Mouse (Mus musculus) lung, postnatal 14 days (tissue): Measurements from ENCODE around the gene Gucy2g.
"Not testable (repeated sequence)": the region's sequence is repeated elsewhere in the genome, so short reads cannot be mapped to it uniquely, and the experiment has no call there.

Experiments
- DNase-seq: peaks from one replicate; pipeline ENCODE4 v3.0.0; 2021

Gucy2g gene

DNA sequence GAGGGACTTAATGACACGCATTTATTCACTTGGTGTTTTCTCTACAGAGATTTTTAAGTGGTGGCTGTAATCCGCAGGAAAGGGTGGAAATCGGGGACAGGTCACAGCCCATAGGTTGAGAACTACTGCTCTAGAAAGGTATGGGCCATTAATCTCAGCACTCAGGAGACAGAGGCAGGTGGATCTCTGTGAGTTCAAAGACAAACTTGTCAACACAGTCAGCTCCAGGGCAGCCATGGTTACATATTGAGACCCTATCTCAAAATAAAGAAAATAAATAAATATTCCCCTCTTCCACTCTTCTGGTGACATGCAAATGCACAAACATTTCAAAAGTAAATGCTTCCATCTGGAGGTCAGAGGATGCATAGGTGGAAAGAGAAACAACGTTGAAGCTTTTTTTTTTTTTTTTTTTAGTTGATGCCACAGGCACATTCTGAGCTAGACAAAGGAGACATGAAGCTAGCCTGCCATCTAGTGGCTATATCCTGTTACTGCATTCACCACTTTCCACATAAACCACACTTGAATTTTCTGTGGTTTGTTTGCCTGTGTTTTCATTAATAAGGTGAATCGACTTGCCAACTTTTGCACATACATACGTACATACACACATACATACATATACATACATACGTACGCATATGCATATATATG is 34.4 kb downstream of the Gucy2g start:
- DNase-seq = peak; percentile 57

DNA sequence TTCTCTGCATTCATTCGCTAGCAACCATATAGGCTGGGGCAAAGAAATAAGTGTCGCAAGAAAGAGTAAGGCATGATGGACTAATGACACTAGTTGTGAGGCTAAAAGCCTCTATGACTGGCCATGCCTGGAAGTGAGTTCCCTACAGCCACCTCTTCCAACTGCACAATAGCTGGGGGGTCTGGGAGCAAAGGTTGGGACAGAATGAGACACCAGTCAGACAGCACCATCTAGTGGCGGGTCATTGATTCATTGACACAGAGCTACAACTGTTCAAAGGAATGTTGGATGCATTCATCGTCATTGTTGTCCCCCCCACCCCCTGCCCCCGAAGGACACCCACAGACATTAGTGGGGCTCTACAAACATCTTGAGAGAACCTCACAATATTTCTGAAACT is 42.7 kb downstream of the Gucy2g start:
- DNase-seq = peak; percentile 83

DNA sequence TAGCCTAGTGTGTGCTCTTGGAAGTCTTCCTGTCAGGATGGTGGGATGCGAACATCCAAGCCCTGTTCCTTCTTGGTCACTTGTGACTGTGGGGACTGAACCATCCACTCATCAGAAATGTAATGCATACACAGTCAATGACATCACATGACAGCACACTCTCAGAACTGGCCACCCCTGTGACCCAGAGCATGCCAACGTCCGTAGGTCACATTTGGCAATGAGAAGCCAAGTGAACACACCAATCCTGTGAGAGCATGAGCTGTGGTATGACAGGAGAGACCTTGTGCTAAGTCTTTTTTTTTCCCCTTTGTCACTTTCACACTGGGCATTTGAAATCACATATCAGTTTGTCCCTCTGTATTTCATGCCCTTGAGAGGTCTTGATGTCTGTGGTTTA is 45.5 kb downstream of the Gucy2g start:
- no peak for DNase-seq

DNA sequence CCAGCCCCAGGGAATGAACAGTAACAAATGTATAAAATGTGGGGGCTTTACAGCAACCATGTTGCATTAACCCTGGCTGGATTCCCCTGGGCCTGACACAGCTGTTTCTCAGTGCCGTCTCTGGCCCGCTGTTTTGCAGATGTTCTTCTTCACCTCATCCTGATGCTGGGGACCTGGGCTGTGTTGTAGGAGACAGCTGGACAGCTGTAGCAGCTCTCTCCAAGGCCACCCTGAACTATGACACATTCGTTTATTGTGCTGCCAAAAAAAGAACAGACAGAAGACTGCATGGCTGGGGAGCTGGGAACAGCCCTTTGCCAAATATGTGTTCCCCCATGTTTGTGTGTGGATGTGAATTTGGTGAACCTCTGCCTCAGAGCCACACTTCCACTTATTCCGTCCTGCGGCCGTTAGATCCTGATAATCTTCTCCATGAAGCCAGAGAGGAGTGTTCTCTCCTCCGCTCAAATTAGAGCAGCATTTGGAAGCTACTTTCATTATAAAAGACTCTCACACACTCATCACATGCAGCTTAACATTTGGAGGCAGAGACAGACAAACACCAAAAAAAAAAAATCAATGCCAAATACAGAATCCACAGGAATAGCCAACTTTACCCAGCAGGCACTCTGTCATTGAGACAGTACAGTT is 46.4 kb downstream of the Gucy2g start:
- DNase-seq = peak; percentile 47

DNA sequence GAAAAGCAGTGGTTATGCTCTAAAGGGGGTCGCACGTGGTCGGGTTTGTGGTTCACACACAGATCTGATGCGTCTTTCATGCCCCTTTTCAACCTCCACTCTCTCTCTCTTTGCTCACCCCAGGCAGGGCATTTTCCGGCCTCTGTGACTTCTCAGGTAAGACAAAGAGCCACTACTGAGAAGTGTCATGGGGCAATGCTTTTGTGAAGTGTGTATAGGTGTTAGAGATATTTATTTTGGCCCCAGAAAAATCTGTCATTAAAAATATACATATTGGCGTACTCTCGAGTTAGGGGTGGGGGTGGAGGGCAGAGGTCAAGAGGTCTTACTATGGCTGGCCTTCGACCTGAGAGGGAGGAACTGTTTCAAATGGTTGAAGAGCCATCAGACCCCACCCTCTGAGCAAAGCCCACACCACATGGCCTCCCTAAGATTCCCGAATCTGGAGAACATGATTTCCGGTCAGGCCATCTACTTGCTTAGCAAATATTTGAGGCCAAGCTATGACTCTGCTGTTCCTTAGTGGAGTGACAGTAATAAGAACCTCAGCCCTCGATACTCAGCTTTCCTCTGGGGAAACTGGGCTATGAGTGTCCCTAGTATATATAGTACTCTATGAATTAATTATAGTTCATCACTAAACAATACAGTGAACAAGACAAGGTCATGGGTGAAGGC is 47.2 kb downstream of the Gucy2g start:
- DNase-seq = no peak

DNA sequence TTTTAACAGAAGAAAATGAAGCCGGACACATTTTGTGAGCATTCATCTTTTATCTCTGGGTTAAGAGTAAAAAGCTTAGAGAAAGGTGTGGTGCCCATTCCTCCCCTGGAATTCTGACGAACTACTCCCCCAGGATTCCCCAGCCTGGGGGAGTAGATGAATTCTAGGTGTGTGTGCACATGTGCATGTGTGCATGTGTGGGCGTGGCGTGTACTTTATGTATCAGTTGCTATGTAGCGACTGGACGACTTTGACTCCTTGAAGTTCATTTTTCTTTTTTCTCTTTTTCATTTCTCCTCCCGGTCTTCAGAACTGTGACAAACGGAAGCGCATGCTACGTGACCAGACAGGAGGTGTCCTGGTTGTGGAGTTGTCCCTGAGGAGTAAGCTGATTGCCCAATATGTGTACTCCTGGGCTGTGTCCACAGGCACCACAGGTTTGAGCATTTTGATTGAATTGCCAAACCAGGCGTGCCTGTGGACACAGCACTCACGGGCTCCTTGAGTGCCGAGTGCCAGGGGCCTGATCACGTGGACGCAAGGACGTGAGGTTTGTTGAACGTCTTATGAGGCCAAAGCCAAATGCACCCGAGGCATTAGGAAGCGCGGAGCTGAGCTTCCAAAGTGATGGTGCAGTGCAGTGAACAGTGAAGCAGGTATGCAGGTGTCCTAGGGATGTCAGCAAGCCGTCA is 48.6 kb downstream of the Gucy2g start:
- peak; percentile 61 for DNase-seq

DNA sequence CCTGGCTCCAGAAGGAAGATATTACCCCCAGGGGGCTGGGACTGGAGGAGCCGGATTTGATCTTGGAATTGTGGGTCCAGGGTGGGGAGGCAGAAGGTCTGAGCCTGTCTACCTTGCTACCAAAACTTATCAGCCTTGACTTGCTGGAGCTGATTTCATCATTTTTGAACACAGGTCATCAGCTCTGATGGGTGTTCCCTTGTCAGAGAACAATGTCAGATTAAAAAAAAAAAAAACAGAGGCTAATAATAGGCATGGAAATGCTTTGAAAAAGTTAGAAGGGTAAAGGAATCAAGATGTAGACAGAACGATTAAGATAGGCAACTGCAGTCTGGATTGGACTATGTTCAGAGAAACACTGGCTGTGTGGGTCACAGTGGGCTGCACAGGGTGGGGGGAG is 49.4 kb downstream of the Gucy2g start:
- no peak for DNase-seq

DNA sequence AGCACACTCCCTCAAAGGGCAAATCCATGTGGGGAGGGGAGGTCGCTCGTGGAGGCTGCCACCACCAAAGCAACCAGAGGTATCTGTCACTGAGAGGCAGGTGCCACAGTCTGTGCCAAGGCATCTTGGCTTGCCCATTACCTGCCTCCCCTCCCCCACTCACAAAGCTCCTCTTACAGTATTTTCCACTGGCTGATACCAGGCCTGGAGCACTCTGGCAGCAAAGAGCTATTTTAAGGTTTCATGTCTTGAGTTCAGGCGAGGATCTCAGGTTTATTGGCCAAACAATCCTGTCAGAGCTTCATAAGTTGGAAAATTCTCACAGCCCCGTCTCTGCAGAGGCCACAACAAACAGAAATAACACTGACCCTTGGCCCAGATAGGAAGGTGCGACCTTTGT is 51.0 kb downstream of the Gucy2g start:
- no peak for DNase-seq

DNA sequence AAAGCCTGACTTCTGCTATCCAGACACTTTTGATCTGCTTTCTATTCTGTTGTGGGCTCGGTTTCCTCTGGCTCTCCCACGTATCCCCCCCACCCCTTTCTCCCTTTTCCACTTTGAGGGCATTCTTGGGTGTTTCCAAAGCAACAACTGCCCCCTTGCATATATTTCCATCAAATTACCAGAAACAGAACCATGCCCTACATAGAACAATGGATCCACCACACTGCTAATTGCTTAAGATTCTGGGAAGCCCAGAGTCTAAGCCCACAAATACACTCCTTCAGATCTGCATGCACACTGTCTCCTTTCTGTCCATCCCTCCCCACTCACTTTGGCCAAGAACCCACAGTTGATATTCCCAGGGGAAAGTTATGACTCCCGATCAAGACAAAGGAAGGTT is 55.4 kb downstream of the Gucy2g start:
- no peak for DNase-seq

DNA sequence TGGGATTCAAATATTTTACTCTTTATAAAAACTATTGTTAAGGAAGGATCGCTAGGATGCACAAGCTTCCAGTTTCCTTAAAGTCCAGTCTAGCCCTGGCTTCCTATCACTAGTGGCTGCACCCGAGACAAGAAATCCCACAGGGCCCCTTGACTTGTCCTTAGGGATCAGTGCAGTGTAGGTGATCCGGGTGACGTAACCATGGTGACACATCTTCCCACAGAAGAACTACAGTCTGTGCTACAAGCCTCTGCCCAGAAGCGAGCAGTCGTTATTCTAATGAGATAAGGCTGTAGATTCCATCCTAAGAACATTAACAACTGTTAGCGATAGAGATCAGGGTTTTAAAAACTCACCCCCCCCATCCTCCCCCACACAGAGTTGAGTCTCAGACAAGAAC is 56.0 kb downstream of the Gucy2g start:
- DNase-seq = no peak

DNA sequence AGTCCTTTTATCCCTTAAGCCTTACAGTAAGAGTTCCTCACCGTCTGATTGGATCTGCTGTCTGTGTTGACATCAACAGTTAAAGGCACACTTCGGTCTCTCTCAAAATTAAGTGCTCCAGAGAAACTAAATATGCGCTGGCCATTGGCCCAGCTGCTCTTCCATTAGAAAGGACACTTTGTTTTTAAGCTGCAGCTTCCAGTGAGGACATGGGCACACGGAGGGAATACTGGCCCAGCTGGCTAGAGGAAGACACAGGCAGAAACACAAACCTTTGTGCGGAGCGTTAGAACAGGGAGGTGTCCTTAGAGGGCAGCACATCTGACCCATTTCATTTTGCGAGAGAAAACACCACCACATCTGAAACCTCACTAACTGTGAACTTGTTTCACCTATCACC is 56.6 kb downstream of the Gucy2g start:
- DNase-seq = no peak

DNA sequence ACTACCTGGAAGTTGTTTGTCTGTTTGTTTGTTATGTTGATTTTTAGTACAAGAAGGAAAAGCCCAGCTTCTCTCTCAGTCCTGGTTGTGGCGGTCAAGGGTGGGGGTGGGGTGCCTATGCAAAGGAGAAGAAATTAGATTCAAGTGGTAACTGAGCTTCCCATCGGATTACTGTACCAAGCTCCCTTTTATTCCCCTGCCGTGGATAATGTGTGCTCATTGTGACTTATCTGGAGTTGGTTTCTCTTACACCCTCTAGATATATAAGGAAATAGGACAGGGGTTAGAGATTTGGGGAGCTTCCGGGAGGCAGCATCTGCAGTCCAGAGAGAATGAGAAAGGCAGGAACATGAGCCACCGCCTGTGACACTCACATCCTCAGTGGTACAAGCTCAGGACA is 60.6 kb downstream of the Gucy2g start, which contains the start of gene Tectb:
Gene Tectb, plus strand, starts transcription at position 301 of the 400 bp plus-strand sequence.
- no peak for DNase-seq

DNA sequence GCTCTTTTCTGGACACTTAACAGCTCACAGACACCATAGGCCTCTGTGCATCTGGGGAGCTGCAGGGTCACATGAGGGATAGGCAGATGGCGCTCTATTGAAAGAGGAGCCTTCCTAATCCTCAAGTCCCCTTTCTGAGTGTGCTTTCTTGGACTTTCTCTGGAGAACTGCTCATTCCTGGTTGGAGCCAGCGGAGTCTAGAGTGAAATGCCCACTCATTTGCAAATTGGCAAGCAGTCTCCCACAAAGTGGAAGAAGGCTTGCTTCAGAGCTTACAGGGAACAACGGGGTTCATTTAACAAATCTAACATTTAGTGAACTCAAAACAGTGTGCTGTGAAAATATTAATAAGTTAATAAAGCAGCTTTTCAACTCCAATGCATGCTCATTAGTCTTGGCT is 63.9 kb downstream of the Gucy2g start:
- no peak for DNase-seq

DNA sequence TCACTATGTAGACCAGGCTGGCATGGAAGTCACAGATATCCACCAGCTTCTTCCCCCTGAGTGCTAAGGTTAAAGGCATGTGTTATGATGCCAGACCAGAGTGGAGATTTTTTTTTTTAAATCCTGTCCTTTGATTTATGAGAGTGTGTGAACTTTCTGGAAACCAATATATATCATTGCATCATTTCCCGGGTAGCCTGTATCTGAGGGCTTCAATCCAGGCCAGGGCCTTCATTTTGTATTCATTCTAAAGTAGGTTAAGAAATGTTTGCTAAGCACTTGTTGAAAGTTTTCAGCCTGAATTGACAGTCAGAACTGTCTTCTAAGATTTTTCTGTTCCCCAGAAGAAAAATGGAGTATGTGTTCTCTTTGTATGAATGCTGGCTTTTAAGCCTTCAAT is 69.5 kb downstream of the Gucy2g start:
- no peak for DNase-seq

DNA sequence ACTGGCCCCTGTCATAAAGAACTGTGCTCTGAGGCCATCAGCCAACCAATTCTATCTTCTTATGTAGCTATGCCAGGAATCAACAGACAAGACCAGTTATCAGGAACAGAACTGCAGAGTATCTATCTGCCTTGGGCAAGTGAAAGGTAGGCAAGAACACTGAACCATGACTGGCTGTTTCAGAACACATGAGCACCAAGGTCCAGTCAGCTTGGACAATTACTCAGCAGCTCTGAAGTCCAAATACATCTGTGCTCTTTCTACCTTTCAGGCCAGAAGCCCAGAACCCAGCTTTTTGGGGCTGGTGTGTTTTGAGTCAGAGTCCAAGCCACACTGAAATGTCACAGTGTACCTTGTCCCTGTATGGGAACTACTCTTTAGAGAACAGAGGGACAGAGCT is 70.6 kb downstream of the Gucy2g start:
- no peak for DNase-seq

DNA sequence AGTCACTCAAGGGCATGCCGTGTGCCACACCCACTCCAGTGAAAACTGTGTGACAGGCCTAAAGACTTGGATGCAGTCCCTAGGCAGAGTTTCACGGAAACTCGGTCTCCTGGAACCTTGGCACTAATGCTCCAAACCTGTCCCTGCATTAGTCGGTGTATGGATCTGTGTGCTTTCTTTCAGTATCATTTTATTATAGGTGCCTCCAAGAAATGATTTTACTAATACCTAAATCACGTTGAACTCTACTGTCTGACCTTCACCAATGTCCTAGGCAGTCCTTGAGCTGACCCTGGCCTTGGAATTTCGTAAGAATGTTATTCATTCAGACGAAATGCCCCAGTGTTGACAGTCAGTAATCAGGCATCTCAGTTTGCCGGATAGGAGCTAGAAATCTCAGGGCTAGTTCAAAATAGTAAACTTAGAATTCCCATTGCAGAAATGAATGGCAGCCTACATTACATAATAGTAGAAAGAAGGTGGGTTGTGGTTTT is 71.8 kb downstream of the Gucy2g start:
- not testable (repeated sequence) for DNase-seq

DNA sequence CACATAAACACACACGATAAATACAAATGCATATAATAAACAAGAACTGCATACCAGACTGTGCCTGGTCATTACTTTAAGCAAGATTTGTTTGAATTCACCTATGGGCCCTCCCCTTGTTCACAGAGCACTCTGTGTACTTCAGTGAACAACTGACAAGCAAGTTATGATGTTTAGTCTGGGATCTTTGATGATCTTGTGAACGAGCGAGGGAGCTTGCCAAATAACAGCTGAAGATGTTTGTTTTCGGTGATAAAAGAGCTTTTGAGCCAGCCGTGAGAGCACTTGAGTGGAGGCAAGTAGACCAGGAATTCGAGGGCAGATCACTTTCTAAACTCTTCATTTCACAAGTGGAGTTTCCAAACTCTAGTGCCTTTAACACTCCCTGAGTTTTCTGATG is 72.7 kb downstream of the Gucy2g start:
- peak; percentile 72 for DNase-seq

DNA sequence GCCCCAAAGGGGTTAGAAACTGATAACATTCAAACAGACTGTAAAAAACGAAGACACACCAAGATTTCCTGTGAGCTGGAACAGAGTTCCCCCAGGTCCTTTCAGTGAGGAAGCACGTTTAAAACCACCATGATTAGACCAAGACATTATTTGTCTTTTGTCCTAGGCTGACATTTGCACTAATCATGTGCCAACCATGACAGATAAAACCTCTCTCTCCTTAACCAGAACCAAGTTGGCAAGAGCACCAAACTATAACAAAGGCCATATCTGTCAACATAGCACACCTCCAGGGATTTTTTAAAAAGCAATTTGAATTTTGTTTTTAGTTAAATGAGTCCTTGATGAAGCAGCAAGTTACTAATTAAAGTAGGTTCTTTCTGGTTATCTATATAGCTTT is 73.3 kb downstream of the Gucy2g start:
- no peak for DNase-seq

DNA sequence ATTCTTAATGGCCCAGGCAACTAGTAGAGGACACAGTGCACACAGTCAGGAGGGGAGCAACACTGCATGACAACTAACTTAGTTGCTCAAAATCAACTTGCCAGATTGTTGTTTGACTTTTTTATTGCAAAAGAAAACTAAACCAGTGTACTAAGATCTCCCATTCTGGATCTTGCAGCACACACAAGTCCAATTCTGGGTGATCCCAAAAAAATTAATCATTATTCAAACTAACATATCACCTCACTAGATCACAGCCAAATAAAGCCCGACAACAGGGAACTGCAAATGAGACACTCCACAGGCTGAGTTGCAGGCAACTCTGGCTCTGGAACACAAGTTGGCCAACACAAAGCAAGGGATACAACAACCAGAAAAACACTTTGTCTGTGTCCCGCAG is 74.3 kb downstream of the Gucy2g start:
- no peak for DNase-seq

DNA sequence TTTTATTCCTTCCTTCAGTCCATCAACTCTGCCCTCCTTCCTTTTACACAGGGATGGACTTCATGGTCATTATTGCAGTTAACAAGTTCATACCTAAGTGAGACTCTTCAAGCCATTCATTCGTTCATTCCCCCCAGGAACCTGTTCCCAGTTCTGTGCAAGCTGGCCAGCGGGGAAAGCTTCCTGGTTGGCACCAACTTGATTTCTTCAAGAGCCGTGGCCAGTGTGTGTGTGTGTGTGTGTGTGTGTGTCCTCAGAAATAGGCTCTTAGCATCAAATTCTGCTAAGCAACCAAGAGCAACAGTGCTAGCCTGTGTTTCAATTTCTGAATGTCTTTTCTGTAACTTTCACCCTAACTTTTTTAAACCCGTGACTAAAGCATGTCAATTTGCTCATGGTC is 75.1 kb downstream of the Gucy2g start:
- peak; percentile 45 for DNase-seq

DNA sequence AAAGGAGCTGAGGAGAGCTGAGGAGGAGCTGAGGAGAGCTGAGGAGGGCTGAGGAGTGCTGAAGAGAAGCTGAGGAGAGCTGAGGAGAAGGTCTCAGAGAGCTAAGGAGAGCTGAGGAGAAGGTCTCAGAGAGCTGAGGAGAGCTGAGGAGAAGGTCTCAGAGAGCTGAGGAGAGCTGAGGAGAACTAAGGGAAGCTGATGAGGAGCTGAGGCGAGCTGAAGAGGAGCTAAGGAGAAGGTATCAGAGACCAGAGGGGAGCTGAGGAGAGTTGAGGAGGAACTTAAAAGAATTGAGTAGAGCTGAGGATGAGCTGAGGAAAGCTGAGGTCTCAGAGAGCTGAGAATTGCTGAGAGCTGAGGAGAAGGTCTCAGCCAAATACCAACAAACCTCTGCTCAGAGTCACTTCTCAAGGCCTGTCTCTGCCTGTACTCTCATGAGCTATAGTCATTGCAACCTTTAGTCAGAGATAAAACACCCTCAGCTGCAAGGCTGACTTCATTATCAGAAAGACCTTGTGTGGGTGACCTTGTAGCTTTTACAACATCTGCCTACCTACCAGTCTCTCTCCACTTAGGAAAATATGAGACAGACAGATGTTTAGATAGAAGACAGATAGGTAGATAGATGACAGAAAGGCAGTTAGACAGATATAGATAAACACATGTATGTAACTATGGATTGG is 75.7 kb downstream of the Gucy2g start:
- no peak for DNase-seq

DNA sequence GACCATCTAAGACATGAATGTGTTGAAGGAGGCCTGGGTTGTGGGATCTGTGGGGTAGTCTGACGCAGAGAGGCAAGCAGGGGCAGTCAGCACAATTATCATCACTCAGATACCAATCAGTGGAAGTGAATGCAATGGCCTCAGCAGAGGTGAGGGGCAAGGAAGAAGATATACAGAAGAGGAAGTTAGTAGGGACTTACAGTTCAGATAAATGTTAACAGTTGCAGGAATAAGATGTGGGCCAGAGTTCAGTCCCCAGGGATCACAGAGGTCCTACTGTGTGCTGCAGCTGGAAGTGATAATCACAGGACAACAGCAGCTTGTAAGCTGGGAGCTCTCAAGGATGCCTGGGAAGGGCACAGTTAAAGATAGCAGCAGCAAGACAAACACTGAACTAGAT is 76.9 kb downstream of the Gucy2g start:
- DNase-seq = no peak

DNA sequence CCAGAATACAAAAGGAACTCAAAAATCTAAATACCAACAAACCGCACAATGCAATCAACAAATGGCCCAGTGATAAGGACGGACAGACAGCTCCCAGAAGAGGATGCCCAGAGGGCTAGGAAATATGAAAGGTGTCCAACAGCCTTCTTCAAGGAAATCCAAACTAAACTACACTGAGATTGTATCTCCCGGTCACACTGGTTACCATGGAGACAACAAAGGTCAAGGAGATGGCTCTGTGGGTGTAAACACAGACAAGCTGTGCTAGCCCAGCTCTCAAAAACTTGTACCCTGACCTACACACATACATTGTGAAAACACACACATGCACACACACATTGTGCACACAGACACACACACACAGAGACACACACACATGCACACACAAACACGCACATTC is 78.8 kb downstream of the Gucy2g start:
- DNase-seq = no peak
